Mouse (Mus musculus) gastrocnemius, postnatal 4 days (tissue): ENCODE data around the gene Sh3gl1. TPM values are rescaled to one million over a fixed set of nuclear protein-coding genes. Genes with fewer than 3 reads are reported as not detected.
A peak's percentile ranks its signal among the peaks of the same experiment; 100 is the strongest.

Source experiments
- DNase-seq, 2 experiments: peaks; one replicate each; pipeline ENCODE4 v3.0.0; 2021 to 2022; ENCODE audit warnings: low spot score in 2 of 2, mixed read lengths in 2 of 2
- total RNA-seq, 2 experiments: library from RNA; stranded (reverse); gene quantifications; 2 replicates each; pipeline ENCODE4 v1.2.3; 2021

Sh3gl1 gene
- total RNA-seq, 2 experiments from 2014 or later, result 56.0 to 59.9 TPM

DNA sequence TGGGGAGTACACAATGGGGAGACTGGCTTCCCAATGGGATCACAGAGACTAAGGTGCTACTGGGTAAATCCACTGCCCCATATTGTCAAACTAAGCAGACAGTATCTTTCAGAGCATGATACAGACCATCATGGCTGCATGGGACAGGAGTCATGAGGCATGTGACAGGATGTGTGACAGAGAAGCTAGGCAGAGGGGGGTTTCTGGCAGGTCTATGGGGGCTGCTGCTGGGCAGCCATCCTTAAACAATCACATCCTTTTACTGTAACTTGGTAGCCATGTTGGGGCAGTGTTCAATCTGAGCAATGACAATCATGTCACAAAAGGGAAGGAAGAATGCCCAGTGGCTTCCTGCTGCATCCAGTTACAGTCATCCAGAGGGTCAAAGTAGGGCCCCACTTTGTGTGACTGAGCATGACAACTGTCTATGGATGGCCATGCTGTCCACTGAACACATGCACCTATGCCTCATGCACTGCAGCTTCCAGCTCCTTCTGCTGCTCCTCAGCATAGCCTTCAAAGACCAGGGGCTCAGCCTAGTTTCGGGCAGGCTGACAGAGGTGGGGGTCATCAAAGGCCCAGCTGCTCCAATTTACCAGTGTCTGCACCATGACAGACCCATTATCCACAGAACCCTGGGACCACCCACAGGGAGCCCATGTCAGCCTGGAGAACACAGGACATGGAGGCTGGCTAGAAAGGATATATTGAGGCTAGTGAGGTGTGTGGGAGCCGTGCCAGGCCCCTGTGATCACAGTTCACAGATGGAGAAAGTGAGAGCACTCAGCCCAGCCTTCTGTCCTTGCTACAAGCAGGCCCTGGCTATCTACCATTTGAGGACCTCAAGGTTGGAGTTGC, 14.1 kb downstream of the Sh3gl1 start:
- no peak for DNase-seq

DNA sequence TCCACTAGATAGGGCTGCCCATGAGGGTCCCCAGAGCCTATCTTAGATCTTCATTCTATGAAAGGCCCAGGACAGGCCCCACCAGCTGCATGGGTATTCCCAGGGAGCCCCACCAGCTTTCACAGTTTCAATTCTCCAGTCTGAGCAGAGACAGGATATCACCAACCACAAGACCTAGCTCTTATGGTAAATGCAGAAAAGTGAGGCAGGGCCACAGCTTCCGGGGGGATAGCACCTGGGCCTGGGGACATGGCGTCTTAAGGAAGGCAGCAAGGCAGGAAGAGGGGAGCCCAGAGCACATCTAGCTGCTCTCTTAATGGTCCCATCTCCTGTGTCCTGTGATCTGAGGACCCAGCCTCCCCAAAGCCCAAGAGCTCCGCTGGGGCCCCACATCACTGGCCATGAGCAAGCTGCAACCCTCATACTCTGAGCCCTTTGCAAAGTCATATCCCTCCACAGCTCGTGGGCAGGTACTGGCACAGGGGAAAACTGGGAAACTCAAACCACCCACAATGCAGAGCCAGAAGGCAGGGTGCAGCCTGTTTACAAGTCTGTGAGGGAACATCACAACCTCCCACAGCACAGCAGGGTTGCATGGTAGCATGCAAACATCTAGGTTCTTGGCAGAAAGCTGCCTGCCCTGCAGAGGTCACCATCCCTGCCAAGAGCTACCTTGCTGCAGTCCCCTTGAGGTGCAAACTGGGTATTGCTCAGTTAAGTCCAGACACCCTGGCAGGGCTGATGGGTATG, 15.1 kb downstream of the Sh3gl1 start:
- DNase-seq, result no peak

DNA sequence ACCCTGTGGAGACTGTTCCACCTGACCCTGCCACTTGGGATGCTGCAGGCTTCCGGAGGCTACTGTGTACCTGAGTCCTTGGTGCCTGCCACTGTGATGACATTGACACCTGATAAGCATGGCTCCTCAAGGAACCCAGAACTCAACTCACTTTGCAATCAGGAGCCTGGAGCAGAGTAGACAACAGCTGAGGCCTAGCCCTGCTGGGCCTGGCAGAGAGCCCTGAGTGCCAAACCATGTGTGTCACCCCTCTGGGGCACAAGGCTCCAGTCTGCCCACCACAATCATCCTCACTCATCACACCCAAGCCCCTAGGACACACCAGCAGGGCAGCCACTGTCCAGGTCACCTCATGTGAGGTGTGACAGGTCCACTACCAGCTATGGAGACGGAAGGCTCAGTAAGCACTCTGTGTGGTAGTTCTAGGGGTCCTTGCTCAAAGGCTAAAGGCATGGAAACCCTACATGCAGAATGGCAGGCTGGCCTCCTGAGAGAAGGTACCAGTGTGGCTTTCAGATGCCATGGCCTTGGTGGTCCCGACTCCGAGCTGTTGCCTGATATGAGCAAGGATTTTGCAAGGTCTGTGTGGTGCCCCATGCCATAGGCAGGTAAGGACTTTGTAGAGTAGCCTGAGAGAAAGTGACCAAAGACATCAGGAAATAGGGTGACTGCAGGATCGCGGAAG, 15.9 kb downstream of the Sh3gl1 start:
- DNase-seq, result no peak

DNA sequence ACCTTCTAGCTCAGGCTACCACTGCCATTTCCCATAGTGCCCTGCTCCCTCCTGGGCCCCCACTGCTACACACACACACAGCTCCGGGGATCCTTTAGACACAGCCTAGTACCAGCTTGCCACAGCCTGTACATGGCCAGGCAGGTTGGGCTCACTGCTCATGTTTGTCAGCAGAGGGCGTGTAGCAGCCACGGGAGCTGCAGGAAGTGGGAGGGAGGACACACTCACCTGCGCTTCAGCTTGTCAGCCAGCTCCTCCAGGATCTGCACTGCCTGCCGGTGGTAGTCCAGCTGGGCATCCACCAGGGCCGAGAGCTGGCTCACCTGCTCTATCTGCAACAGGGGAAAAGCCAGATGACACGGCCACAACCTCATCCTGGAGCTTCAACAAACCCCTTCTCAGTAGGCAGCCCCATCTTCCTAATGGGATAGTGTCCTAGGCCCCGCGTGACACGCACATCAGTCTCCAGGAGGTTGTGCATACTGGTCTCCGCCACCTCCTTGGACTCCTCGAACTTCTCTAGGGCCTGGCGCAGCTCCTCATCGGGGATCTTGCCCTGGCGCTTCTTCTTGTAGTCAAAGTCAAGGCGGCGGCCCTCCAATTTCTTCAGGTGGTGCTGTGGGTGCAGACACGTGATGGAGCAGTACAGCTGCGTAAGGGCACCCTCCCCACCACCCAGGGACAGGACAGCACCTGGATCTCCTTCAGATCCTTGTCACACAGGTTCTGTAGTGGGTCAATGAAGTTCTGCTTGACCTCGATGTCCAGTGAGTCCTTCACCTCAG, 17.9 kb downstream of the Sh3gl1 start:
- DNase-seq, result no peak

DNA sequence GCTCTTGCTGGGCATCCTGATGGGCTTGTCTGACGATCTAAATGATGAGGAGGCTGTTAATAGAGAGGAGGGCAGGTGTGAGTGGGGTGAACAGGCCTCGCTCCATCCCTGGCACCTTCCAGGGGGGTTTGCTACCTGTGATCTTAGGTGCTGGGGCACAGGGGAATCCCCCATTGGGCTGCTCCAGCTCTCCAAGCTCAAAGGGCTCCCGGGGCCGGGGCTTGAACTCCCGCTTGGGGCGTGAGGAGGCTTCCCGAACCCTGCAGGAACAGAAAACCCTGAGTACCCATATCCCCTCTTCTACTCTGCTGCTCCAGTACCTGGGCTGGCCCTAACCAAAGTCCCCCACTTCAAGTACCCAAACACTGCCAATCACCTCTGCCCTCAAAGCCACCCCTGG, 18.6 kb downstream of the Sh3gl1 start:
- no peak for DNase-seq

DNA sequence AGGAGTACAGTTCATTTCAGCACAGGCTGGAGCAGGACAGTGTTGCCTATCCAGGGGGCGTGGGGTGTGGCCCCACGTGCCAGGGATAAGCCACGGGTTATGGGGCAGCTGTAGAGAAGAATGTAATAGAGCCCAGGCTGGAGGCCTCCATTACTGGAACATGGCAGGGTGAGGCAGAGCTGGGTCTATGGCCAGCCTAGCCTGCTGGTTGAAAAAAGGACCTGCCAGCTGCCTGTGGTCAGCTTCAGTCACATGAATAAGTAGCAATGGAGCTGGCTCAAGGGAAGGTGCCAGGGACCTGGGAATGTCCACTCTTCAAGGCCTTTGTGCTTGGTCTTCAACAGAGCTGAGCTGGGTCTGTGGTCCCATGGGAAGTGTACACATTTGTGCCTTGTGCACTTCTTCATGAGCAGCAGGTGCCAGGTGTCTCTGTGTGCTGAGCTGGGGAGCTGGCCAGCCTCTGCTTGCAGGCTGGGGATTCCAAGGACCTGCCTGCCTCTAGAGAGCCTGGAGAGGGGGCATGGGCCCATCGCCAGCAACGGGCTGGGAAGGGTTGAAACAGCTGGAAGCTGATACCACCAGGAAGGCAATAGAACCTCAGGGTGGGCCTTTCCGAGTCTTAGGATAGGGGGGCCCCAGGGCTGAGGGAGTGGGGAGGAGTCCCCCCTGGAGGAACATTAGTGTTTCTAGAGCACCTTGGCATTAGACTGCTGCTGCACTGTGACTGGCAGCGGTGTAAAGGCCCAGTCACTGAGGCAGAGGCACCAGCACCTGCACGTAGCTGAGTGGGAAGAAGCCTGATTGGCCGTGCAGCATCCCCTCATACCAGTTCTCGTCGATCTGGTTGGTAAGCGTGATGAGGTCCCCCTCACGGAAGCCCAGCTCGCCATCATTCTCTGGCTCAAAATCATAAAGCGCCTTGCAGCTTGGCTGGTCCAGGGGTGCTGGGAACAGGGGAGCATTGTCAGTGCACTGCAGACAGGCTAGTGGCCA, 19.3 kb downstream of the Sh3gl1 start:
- no peak for DNase-seq

DNA sequence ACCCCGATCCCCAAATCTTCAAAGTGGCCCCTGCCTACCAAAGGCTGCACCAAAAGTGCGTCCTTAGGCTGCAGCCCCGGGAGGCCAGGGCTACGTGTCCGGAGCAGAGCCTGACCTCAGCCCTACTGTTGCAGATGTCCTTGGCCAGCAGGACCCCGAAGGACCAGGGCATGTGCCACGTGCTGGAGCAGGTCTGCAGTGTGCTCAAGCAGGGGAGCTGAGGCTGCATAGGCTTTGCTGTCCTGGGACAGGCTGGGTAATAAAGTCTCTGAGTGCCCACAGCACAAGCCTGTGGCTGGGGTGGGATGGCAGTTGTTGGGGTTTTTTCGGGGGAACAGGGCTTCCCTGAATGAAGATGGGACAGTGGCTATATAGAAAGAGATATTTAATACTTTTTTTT, 20.1 kb downstream of the Sh3gl1 start:
- DNase-seq, result no peak

DNA sequence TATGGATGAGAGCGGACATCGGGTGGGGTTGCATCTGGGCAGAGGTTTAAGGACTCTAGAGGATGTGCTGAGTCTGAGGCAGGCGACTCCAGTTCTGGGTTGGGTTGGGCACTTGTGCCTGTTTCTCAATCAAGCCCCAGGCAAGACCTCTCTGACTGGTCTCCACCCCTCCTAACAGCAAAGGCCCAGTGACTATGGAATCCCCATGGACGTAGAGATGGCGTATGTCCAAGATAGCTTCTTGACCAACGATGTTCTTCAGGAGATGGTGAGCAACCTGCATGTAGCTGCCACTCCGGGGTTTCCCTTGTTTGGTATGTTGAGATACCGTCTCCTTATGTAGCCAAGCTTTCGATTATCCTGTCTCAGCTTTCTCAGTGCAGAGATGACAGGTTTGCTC, 21.1 kb downstream of the Sh3gl1 start:
- DNase-seq, result no peak

DNA sequence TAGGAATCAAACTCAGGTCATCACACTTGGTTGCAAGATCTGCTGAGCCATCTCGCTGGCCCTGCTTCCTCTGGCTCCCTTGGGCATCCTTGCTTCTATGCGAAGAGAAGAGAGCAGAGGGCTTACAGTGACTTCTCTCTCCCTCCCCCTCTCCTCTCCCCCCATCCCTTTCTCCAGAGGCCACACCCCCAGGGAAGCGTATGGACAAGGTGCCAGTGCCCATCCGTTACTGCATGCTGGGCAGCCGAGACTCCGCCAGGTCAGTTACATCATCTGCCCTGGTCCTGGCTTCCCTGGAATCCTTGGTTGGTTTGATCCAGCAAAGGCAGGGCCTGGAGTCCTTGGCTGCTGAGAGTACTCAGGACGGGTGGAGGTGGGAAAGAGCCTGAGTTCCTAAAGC, 25.0 kb downstream of the Sh3gl1 start:
- no peak for DNase-seq

DNA sequence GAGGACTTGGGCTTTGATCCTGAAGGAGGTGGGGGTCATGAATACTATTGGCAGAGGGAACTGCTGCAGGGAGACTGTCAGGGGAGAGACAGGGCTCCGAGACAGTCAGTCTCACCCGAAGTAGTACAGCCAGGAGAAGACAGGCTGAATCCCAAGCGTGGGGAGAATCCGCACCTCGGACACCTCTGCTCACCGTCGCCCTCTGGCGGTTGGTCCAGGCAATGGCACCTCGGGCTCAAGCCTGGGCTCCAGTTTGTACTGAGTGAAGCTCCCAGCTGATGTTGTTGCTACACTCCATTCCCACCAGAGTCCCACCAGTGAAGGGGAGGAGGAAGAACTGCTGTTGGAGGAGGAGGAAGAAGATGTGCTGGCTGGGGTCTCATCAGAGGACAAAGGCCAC, 25.8 kb downstream of the Sh3gl1 start:
- DNase-seq, result peak; percentile 71 to 77

DNA sequence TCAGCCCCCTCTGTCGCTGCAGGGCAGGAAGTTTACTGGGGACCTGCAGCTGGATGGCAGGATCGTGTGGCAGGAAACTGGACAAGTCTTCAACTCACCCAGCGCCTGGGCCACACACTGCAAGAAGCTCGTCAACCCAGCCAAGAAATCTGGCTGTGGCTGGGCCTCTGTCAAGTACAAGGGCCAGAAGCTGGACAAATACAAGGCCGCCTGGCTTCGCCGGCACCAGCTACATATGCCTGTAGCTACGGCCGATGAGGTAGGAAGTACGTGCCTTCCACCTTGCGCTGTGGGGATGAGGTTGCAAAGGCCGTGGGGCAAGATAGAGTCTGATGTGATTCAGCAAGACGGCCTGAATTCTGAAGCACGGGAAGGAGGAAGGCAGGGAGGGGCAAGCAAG, 26.2 kb downstream of the Sh3gl1 start:
- DNase-seq, result no peak

DNA sequence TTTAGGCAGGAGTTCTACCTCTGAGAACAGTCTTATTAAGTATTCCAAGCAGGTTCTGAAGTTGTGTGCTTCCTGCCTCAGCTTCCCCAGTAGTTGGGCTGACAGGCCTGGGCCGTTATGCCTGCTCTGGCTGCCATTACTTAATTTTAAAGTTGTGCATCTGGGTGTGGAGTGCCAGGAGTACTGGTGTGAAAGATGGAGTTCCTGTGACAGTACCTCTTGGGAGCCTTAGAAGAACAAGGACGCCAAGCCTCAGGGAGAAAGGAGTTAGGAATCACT, 26.5 kb downstream of the Sh3gl1 start:
- no peak for DNase-seq

DNA sequence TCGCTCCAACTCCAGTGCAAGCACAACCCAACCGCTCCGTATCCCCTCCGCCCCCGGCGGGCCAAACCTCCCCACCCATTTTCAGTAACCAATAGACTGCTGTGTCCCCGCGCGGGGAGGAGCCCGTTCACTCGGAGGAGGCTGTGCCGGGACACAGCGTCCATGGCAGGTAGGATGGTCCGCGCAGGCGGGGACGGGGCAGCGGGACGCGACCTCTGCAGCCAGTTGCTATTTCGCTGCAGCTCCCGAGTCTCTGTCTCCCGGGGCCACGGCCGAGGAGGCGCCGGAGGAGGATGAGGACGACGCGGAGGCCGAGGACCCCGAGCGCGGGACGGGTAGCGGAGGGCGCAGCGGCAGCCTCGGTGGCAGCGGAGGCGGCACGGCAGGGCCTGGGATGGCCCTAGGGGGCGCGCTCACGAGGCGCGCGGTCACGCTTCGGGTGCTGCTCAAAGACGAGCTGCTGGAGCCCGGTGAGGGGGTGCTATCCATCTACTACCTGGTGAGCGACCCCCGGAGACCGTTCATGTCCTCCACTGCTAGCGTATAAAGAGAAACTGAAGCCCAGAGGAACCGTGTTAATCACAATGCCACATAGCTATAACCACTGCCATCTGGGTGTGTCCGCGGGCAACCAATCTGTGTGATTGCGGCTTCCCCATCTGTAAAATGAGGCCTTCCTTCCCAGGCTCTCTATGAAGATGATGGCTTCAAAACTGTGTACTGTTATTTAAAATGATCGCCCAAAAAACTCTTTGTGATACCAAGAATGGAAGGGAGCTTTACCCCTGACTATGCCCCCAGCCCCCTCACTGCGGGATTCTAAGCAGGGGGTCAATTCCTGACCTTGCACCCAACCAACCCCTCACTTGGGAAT, 27.1 kb downstream of the Sh3gl1 start:
- DNase-seq, result peak; percentile 79 to 89

DNA sequence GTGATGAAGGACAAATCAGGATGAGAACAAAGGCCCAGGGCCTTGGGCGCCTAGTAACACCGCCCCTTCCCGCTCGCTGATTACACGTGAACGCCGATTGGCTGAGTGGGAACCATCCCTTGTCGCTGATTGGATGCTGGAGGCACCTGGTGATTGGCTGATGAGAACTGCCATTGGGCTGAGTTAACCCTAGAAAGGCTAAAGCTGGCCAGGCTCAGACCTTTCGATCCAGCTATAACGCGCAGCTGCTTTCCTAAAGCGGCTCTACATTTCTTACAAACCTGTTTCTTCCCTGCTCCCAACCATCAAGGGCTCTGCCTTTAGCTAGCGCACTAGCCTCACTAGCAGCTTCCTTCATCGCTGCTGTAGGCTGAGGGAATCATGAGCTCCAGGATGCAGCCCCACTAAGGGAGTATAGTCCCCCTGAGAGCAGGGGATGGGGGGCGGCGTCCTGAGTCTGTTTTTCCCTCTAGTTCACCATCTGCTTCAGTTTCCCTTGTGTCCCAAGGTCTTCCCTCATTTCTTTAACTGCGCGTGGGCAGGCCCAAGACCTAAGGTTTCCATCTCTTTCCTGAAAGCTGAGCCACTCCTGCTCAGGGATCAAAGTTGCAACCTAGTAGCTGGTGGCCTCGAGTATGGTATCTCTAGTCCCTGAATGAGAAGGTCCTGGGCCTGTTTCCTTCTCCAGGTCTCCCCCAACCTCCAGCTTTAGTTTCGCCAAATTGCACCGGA, 27.9 kb downstream of the Sh3gl1 start:
- DNase-seq, result peak; percentile 79 to 90

DNA sequence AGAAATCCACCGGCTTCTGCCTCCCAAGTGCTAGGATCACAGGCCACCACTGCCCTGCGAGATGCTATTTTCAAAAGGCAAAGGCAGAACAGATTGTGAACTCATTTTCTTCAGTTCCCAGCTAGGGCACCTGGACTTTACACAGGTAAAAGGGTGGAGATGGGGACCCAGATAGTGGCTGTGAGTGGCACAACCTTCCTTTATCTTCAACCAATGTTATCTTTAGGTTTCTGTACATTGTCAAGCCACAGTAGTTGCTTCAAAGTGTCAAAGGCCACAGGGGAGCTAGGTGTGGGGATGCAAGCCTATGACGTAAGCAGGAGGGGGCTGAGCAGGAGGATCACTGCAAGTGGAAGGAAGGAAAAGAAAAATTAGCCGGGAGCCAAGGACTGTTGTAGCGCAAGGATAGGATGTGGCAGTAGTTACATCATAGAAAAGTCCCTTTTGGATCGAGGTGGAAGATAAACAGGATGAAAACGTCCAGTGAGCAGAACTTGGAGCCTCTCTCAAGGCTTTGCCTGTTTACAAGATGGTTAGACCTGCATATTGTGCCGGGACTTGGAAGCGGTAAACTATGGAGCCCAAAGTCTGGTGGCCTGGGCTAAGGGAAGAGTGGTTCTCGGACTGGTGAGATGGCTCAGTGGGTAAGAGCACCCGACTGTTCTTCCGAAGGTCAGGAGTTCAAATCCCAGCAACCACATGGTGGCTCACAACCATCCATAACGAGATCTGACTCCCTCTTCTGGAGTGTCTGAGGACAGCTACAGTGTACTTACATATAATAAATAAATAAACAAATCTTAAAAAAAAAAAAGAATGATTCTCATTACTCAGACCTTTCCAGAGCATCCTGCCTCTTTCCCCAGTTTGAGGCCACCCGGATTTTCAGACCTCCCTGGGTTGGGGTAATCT, 28.7 kb downstream of the Sh3gl1 start:
- no peak for DNase-seq

DNA sequence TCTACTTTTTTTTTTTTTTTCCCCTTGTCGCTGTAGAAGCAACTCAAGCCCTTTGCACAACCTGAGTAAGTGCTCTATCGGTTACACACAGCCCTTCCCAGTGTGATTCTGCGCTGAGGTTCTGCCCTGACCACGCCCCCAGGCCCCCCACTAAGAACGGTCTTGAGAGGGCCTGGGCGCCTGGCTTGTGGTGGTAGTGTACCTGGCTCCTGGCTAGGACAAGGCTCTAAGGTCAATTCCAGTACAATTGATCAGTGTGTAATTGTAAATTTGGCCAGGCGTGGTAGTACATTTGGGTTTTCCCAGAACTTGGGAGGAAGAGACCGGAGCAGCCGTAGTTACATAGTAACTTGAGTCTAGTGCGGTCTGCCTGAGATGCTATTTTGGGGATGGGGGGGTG, 29.5 kb downstream of the Sh3gl1 start:
- no peak for DNase-seq

DNA sequence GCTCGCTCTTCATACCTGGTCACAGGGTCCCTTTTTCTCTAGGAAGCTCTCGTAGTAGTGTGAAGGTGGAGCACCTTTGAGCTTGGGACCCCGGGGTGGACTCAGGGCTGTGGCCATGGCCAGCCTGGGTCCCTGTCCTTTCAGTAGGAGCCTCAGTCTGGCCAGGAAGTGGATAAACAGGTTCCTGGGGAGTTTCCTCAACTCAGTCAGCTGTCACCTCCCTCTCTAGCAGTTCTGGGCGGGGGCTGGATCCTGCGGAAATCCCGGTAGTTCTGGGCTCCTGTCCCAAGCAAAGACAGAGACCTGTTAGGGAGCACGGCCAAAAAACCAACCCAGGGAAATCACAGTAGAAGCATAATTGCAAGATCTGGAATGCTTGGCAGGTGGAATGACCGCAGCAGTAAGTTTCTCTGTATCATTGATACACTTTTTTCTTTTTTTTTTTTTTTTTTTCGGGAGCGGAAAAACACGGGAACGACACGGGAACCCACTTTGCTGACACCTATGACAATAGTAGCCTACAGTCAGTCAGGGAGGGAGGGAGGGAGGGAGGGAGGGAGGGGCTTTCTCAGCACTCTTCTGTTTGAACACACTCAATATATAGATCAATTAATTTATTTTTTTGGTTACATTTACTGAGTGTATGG, 30.9 kb downstream of the Sh3gl1 start, which contains the start of the genes Stap2 and Mpnd:
Gene Stap2 (minus strand): TSS at position 170 of the 647 bp plus-strand sequence.
Gene Mpnd (plus strand): TSS at position 297 of the 647 bp plus-strand sequence.
- DNase-seq, result no peak
